Comparison of ENCODE assay signal across 8 mouse cellular contexts in genomic region chr4:137866206-137866863, GRCm38 (mm10). TPM values are rescaled to one million over a fixed set of nuclear protein-coding genes. Genes with fewer than 3 reads are reported as not detected.
A peak's percentile ranks its signal among the peaks of the same experiment; 100 is the strongest.
DNase-seq lines count a peak whose midpoint lies in the region; ATAC-seq lines count a peak whose summit lies in the region.

No protein-coding gene starts in this region.

- H3K9ac ChIP-seq in hindbrain, embryonic 15.5 days: no peak overlapping the region; the same call in 1 of the 2 replicates

- peaks cover 71% of the 10 kb centered on the region for H3K4me1 ChIP-seq in hindbrain, embryonic 15.5 days (replicated peaks)

- no peaks in the 10 kb centered on the region for H3K9me3 ChIP-seq in hindbrain, embryonic 15.5 days

- H3K4me2 ChIP-seq in hindbrain, embryonic 15.5 days: peak overlapping the region; percentile 32

- H3K4me3 ChIP-seq in hindbrain, embryonic 15.5 days: no peak overlapping the region

- no peak for ATAC-seq in hindbrain, embryonic 15.5 days (ENCODE audit: low FRiP score, low read depth)

- WGBS in hindbrain, embryonic 15.5 days: 41% methylated on average over 19 of the region's 19 CpGs

- peak overlapping the region; percentile 31; the same call in 1 of the 2 replicates for H3K27ac ChIP-seq in hindbrain, embryonic 15.5 days (replicated peaks)

- H3K36me3 ChIP-seq in hindbrain, embryonic 15.5 days: no peaks in the 10 kb centered on the region

- no peaks in the 10 kb centered on the region for H3K27me3 ChIP-seq in hindbrain, embryonic 15.5 days

- intact Hi-C loops in left cerebral cortex, postnatal 4 days (cut with DNase I): no loop called here
- intact Hi-C loops in left cerebral cortex, postnatal 14 days (cut with DNase I): loop anchor here (5.0 kb wide), 1 partner anchor 46 kb away; no protein-coding TSS in a partner anchor
- intact Hi-C loops in left cerebral cortex, postnatal 25 days (cut with DNase I): no loop called here

- DNase-seq in left cerebral cortex, postnatal 4 days: peak; percentile 56
- DNase-seq in left cerebral cortex, postnatal 14 days (ENCODE audit: low spot score in 2 of 2): no peak
- DNase-seq in cerebellum, postnatal 10 days: peak; percentile 75 to 76
- DNase-seq in lung, postnatal 14 days: peak; percentile 56
- peak; percentile 80 to 81 for DNase-seq in spleen, postnatal 36 days (ENCODE audit: low spot score in 2 of 2)
- no peak for DNase-seq in left cerebral cortex, postnatal 25 days (ENCODE audit: low spot score in 2 of 2)
- DNase-seq in gastrocnemius, adult 8-10 months (ENCODE audit: low spot score in 2 of 2): no peak

RNA-seq across cellular contexts. Expression of gene Ece1, which starts 4.3 kb away (rescaled TPM):
- 10 to 100 TPM; 47.3 to 49.5 TPM for total RNA-seq in left cerebral cortex, postnatal 4 days (2021)
- 10 to 100 TPM; 80.9 to 84.3 TPM for total RNA-seq in left cerebral cortex, postnatal 14 days (2021)
- 18.7 and 24.8 TPM in 2 replicates for polyA plus RNA-seq in hindbrain, embryonic 15.5 days (2015; fragmentation: Nextera tagmentation; extraction: Ambion mirVana)
- 10 to 100 TPM; 70.5 to 72.2 TPM for total RNA-seq in left cerebral cortex, postnatal 25 days (2021)
- total RNA-seq in gastrocnemius, adult 8-10 months (2022): 10 to 100 TPM; 48.8 to 97.1 (median 69.4) TPM

Comparison
In these comparisons a context has a peak if more than half of its experiments do, and no peak if none do; other contexts are left out.
1. DNase-seq: peak in left cerebral cortex, postnatal 4 days (single experiment), cerebellum, postnatal 10 days (2 of 2), lung, postnatal 14 days (single experiment) and spleen, postnatal 36 days (2 of 2); none in left cerebral cortex, postnatal 14 days (0 of 2), left cerebral cortex, postnatal 25 days (0 of 2) and gastrocnemius, adult 8-10 months (0 of 2).